Mouse (Mus musculus) olfactory bulb, adult 2 months (tissue): ENCODE measurements around the gene Elmsan1.

Source experiments
- CTCF ChIP-seq: fragments of 200-500 bp; IDR thresholded peaks from 2 replicates; pipeline ENCODE4 v1.5.1; 2012; ENCODE audit warnings: low read depth, mild to moderate bottlenecking, low read length, moderate library complexity; ENCODE audit not compliant: insufficient read depth
- POLR2A ChIP-seq: fragments of 200-500 bp; IDR thresholded peaks from 2 replicates; pipeline ENCODE4 v1.6.1; 2012; ENCODE audit warnings: mild to moderate bottlenecking, low read depth, low read length, moderate library complexity; ENCODE audit not compliant: insufficient read depth

DNA sequence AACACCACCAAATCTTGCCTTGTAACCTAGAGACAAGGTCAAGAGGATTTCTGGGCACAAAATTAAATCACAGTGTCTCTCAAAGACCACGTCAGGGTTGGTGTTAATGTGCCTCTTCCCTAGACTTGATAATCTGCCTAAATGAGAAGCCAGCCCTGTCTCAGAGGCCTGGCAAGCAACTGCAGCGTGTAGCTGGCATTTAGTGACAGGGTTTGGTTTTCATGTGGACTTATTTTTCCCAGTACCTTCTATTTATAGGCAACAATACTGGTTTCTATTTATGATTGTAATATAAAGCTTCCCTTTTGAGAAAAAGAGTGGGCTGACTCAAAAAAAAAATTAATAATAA lies 63.2 kb downstream of the Elmsan1 start:
- TF ChIP-seq POLR2A (no peak), CTCF (no peak)
